Comparison of ENCODE assay signal across 16 mouse cellular contexts in the genomic region with DNA sequence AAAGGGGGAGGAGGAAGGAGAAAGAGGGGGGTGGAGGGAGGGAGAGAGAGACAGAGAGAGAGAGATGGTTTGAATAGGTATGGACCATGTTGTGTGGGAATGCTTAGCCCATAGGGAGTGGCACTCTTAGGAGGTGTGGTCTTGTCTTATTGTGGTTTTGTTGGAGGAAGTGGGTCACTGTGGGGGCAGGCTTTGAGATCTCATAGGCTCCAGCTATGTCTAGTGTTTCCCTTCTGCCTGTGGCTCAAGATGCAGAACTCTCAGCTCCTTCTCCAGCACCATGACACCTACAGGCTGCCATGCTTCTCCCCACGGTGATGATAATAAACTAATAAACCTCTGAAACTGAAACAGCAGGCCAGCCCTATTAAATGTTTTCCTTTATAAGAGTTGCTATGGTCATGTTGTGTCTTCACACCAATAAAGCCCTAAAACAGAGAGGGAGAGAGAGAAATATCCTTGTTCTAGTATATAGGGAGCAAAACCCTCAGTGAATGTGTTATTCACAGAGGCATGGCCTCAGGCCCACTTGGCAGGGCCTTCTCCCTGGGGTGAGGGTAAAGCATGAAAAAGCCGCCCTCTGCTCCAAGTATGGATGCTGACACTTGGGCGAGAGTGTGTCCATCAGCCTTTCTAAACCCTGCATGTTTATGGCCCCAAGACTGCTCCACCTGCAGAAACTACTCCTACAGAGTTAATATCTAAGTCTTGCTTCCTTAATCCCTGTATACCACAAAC. TPM values are rescaled to one million over a fixed set of nuclear protein-coding genes. Genes with fewer than 3 reads are reported as not detected.
DNase-seq lines count a peak whose midpoint lies in the region; ATAC-seq and TF ChIP-seq lines count a peak whose summit lies in the region.
"Had no signal": no experiment of that assay in that cellular context is flagged by ENCODE, and none has a peak within 500 bp of the region (broad histone marks: within the 10 kb centered on the region; RNA-seq: fewer than 3 reads in every experiment).

No protein-coding gene starts in this region.

- TF ChIP-seq CTCF in spleen, adult 2 months (IDR thresholded peaks at IDR 0.05; ENCODE audit: extremely low read depth, insufficient read depth, insufficient read length, insufficient replicate concordance): no peak

- WGBS in spleen, adult 2 months: 63% methylated on average over 3 of the region's 3 CpGs

- no peaks in the 10 kb centered on the region for H3K27me3 ChIP-seq in spleen, adult 2 months (ENCODE audit: control insufficient read depth, insufficient read depth, low read length)
- H3K27me3 ChIP-seq in splenic B cell, adult 2 months (ENCODE audit: control insufficient read depth, insufficient read depth, low read length, poor library complexity, severe bottlenecking): no peaks in the 10 kb centered on the region
- H3K27me3 ChIP-seq: embryonic facial prominence, embryonic 15.5 days; hindbrain, embryonic 13.5 days; lung, embryonic 15.5 days had no signal

- TF ChIP-seq POLR2A in spleen, adult 2 months (IDR thresholded peaks at IDR 0.05; ENCODE audit: low read depth, low read length): no peak

- H3K4me1 ChIP-seq in spleen, adult 2 months (ENCODE audit: control insufficient read depth, insufficient read depth, insufficient read length): peaks cover 15% of the 10 kb centered on the region; the same call in 1 of the 2 replicates
- H3K4me1 ChIP-seq: embryonic facial prominence, embryonic 15.5 days; heart, embryonic 10.5 days; hindbrain, embryonic 13.5 days had no signal

- peaks cover 7% of the 10 kb centered on the region for H3K36me3 ChIP-seq in spleen, adult 2 months (ENCODE audit: control insufficient read depth, insufficient read depth, low read length)
- H3K36me3 ChIP-seq in splenic B cell, adult 2 months (ENCODE audit: control insufficient read depth, insufficient read depth, low read length, poor library complexity, severe bottlenecking): peaks cover 2% of the 10 kb centered on the region; the same call in 1 of the 2 replicates
- H3K36me3 ChIP-seq: embryonic facial prominence, embryonic 15.5 days; heart, embryonic 10.5 days; hindbrain, embryonic 13.5 days; lung, embryonic 15.5 days had no signal

- H3K27ac ChIP-seq in spleen, adult 2 months (ENCODE audit: insufficient read depth, low read length): peak overlapping the region; percentile 32; the same call in 1 of the 2 replicates
- H3K27ac ChIP-seq: embryonic facial prominence, embryonic 15.5 days; heart, embryonic 10.5 days; hindbrain, embryonic 13.5 days; kidney, postnatal 0 days; lung, embryonic 15.5 days had no signal

- no peak overlapping the region for H3K4me3 ChIP-seq in spleen, adult 2 months (ENCODE audit: extremely low read depth, insufficient read depth, insufficient read length)
- H3K4me3 ChIP-seq: embryonic facial prominence, embryonic 15.5 days; heart, embryonic 10.5 days; hindbrain, embryonic 13.5 days; lung, embryonic 15.5 days had no signal

- peak; percentile 86 for ATAC-seq in granulocyte monocyte progenitor cell, adult 5-6 weeks (replicated peaks; ENCODE audit: poor library complexity, severe bottlenecking)
- ATAC-seq: midbrain, embryonic 16.5 days had no signal

- peak; percentile 39 to 54 for DNase-seq in cerebellum, postnatal 14 days
- no peak for DNase-seq in cerebellum, adult 11 months
- DNase-seq in spleen, adult 2 months (ENCODE audit: low read depth in 1 of 2, low spot score in 2 of 2): peak in 1 of 2 experiments; percentile 39
- DNase-seq in spleen, adult 18-20 months: no peak
- DNase-seq in splenic B cell, adult 2 months (ENCODE audit: low read depth, low spot score): peak; percentile 63
- DNase-seq in ovary, postnatal 14 days (ENCODE audit: low spot score): no peak
- no peak for DNase-seq in kidney, postnatal 4 days
- DNase-seq: cerebellum, adult 9-11 months; thymus, adult 18-20 months had no signal

RNA-seq across cellular contexts. Expression of a gene that starts 29.2 kb away (rescaled TPM):
- 3.8 and 4.3 TPM in 2 replicates for polyA plus RNA-seq in spleen, adult 2 months (2012; rRNA removed)
- 35.7 and 39.1 TPM in 2 replicates for total RNA-seq in granulocyte monocyte progenitor cell, adult 5-6 weeks (2014; fragmentation: Nextera tagmentation)
- total RNA-seq in granulocyte monocyte progenitor cell, adult 5-6 weeks (2017): 88.0 and 90.1 TPM in 2 replicates

RNA-seq across cellular contexts. Expression of a gene that starts 29.4 kb away (rescaled TPM):
- polyA plus RNA-seq in spleen, adult 2 months (2012; rRNA removed): 12.4 and 18.5 TPM in 2 replicates
- total RNA-seq in granulocyte monocyte progenitor cell, adult 5-6 weeks (2014; fragmentation: Nextera tagmentation): 57.7 and 62.0 TPM in 2 replicates
- total RNA-seq in granulocyte monocyte progenitor cell, adult 5-6 weeks (2017): 63.0 and 66.5 TPM in 2 replicates

Comparison
In these comparisons a context has a peak if more than half of its experiments do, and no peak if none do; other contexts are left out.
1. DNase-seq: peak in cerebellum, postnatal 14 days (2 of 2) and splenic B cell, adult 2 months (single experiment); none in cerebellum, adult 11 months (single experiment), spleen, adult 18-20 months (0 of 2), ovary, postnatal 14 days (single experiment) and kidney, postnatal 4 days (0 of 2).